Mouse (Mus musculus): ENCODE measurements around the gene Cttnbp2nl. TPM values are rescaled to one million over a fixed set of nuclear protein-coding genes. Genes with fewer than 3 reads are reported as not detected.

Cttnbp2nl gene
- polyA plus RNA-seq, 1 experiment, result 4.2 TPM

- TF ChIP-seq CTCF (conservative IDR thresholded peaks at IDR 0.05; ENCODE audit: insufficient read depth, insufficient read length, low read depth, low read length) (no peak), POLR2A (IDR thresholded peaks at IDR 0.05; ENCODE audit: low read depth, low read length) (no peak)
- H3K4me1 ChIP-seq (ENCODE audit: control insufficient read depth, insufficient read depth, low read length), result no peaks in the 10 kb centered on the region
- WGBS, result 58% methylated on average over 3 of the region's 3 CpGs
- DNase-seq, result no peak
- no peaks in the 10 kb centered on the region for H3K36me3 ChIP-seq (ENCODE audit: control insufficient read depth, insufficient read depth, low read length)
- H3K27ac ChIP-seq (ENCODE audit: insufficient read depth, low read depth, low read length), result no peak overlapping the region
- no peak overlapping the region for H3K4me3 ChIP-seq (ENCODE audit: insufficient read depth, low read depth, low read length)
- no peaks in the 10 kb centered on the region for H3K27me3 ChIP-seq (replicated peaks; ENCODE audit: control insufficient read depth, insufficient read depth, low read length)
Observed at GRCm38 (mm10) chr3:104994415-104994841, 58.5 kb downstream of the Cttnbp2nl start.

- Histone ChIP-seq H3K4me1 (ENCODE audit: control insufficient read depth, insufficient read depth, low read length) (no peaks in the 10 kb centered on the region), H3K36me3 (ENCODE audit: control insufficient read depth, insufficient read depth, low read length) (no peaks in the 10 kb centered on the region), H3K27ac (ENCODE audit: insufficient read depth, low read depth, low read length) (no peak overlapping the region), H3K4me3 (ENCODE audit: insufficient read depth, low read depth, low read length) (no peak overlapping the region), H3K27me3 (replicated peaks; ENCODE audit: control insufficient read depth, insufficient read depth, low read length) (no peaks in the 10 kb centered on the region)
- no peak for TF ChIP-seq CTCF (conservative IDR thresholded peaks at IDR 0.05; ENCODE audit: insufficient read depth, insufficient read length, low read depth, low read length)
- no peak for TF ChIP-seq POLR2A (IDR thresholded peaks at IDR 0.05; ENCODE audit: low read depth, low read length)
- DNase-seq, result no peak
- 30% methylated on average over 4 of the region's 4 CpGs for WGBS
Observed at GRCm38 (mm10) chr3:104993800-104994199, 59.1 kb downstream of the Cttnbp2nl start.

- no peaks in the 10 kb centered on the region for H3K4me1 ChIP-seq (ENCODE audit: control insufficient read depth, insufficient read depth, low read length)
- TF ChIP-seq POLR2A (IDR thresholded peaks at IDR 0.05; ENCODE audit: low read depth, low read length), result no peak
- peak; percentile 92 for TF ChIP-seq CTCF (conservative IDR thresholded peaks at IDR 0.05; ENCODE audit: insufficient read depth, insufficient read length, low read depth, low read length)
- H3K4me3 ChIP-seq (ENCODE audit: insufficient read depth, low read depth, low read length), result no peak overlapping the region
- DNase-seq, result peak; percentile 89
- H3K36me3 ChIP-seq (ENCODE audit: control insufficient read depth, insufficient read depth, low read length), result no peaks in the 10 kb centered on the region
- H3K27ac ChIP-seq (ENCODE audit: insufficient read depth, low read depth, low read length), result no peak overlapping the region
- H3K27me3 ChIP-seq (replicated peaks; ENCODE audit: control insufficient read depth, insufficient read depth, low read length), result no peaks in the 10 kb centered on the region
- 11% methylated on average over 23 of the region's 23 CpGs for WGBS
Observed at GRCm38 (mm10) chr3:104992709-104993388, 60.1 kb downstream of the Cttnbp2nl start.

GRCm38 (mm10) chr3:104991703-104992102 lies 61.2 kb downstream of the Cttnbp2nl start:
- no peaks in the 10 kb centered on the region for H3K4me1 ChIP-seq (ENCODE audit: control insufficient read depth, insufficient read depth, low read length)
- H3K27ac ChIP-seq (ENCODE audit: insufficient read depth, low read depth, low read length), result no peak overlapping the region
- H3K4me3 ChIP-seq (ENCODE audit: insufficient read depth, low read depth, low read length), result no peak overlapping the region
- 55% methylated on average over 5 of the region's 5 CpGs for WGBS
- TF ChIP-seq POLR2A (IDR thresholded peaks at IDR 0.05; ENCODE audit: low read depth, low read length) (no peak), CTCF (conservative IDR thresholded peaks at IDR 0.05; ENCODE audit: insufficient read depth, insufficient read length, low read depth, low read length) (no peak)
- no peak for DNase-seq
- no peaks in the 10 kb centered on the region for H3K27me3 ChIP-seq (replicated peaks; ENCODE audit: control insufficient read depth, insufficient read depth, low read length)
- no peaks in the 10 kb centered on the region for H3K36me3 ChIP-seq (ENCODE audit: control insufficient read depth, insufficient read depth, low read length)

GRCm38 (mm10) chr3:104987884-104988283 lies 65.1 kb downstream of the Cttnbp2nl start:
- DNase-seq, result no peak
- TF ChIP-seq POLR2A (IDR thresholded peaks at IDR 0.05; ENCODE audit: low read depth, low read length) (no peak), CTCF (conservative IDR thresholded peaks at IDR 0.05; ENCODE audit: insufficient read depth, insufficient read length, low read depth, low read length) (no peak)
- Histone ChIP-seq H3K27me3 (replicated peaks; ENCODE audit: control insufficient read depth, insufficient read depth, low read length) (no peaks in the 10 kb centered on the region), H3K4me3 (ENCODE audit: insufficient read depth, low read depth, low read length) (no peak overlapping the region), H3K36me3 (ENCODE audit: control insufficient read depth, insufficient read depth, low read length) (no peaks in the 10 kb centered on the region), H3K4me1 (ENCODE audit: control insufficient read depth, insufficient read depth, low read length) (no peaks in the 10 kb centered on the region), H3K27ac (ENCODE audit: insufficient read depth, low read depth, low read length) (no peak overlapping the region)
- 73% methylated on average over 5 of the region's 5 CpGs for WGBS

- WGBS, result 78% methylated on average over 5 of the region's 5 CpGs
- no peaks in the 10 kb centered on the region for H3K27me3 ChIP-seq (replicated peaks; ENCODE audit: control insufficient read depth, insufficient read depth, low read length)
- no peak overlapping the region for H3K4me3 ChIP-seq (ENCODE audit: insufficient read depth, low read depth, low read length)
- no peak for DNase-seq
- no peak overlapping the region for H3K27ac ChIP-seq (ENCODE audit: insufficient read depth, low read depth, low read length)
- H3K4me1 ChIP-seq (ENCODE audit: control insufficient read depth, insufficient read depth, low read length), result no peaks in the 10 kb centered on the region
- H3K36me3 ChIP-seq (ENCODE audit: control insufficient read depth, insufficient read depth, low read length), result no peaks in the 10 kb centered on the region
- TF ChIP-seq CTCF (conservative IDR thresholded peaks at IDR 0.05; ENCODE audit: insufficient read depth, insufficient read length, low read depth, low read length) (no peak), POLR2A (IDR thresholded peaks at IDR 0.05; ENCODE audit: low read depth, low read length) (no peak)
Observed at GRCm38 (mm10) chr3:104979735-104980134, 73.2 kb downstream of the Cttnbp2nl start.

- no peaks in the 10 kb centered on the region for H3K36me3 ChIP-seq (ENCODE audit: control insufficient read depth, insufficient read depth, low read length)
- 3% methylated on average over 49 of the region's 49 CpGs for WGBS
- TF ChIP-seq POLR2A (IDR thresholded peaks at IDR 0.05; ENCODE audit: low read depth, low read length) (no peak), CTCF (conservative IDR thresholded peaks at IDR 0.05; ENCODE audit: insufficient read depth, insufficient read length, low read depth, low read length) (peak; percentile 65)
- no peaks in the 10 kb centered on the region for H3K27me3 ChIP-seq (replicated peaks; ENCODE audit: control insufficient read depth, insufficient read depth, low read length)
- no peak overlapping the region for H3K27ac ChIP-seq (ENCODE audit: insufficient read depth, low read depth, low read length)
- H3K4me1 ChIP-seq (ENCODE audit: control insufficient read depth, insufficient read depth, low read length), result peaks cover 3% of the 10 kb centered on the region; the same call in 1 of the 2 replicates
- peak overlapping the region; percentile 72 for H3K4me3 ChIP-seq (ENCODE audit: insufficient read depth, low read depth, low read length)
- peak; percentile 87 for DNase-seq
Observed at GRCm38 (mm10) chr3:104967548-104968300, 85.2 kb downstream of the Cttnbp2nl start.

Data from kidney, adult 2 months (tissue).